Mouse (Mus musculus) midbrain, embryonic 11.5 days (tissue): ENCODE results near the gene Olfr924. TPM values are rescaled to one million over a fixed set of nuclear protein-coding genes. Genes with fewer than 3 reads are reported as not detected.

Experiments
- polyA plus RNA-seq: library from polyadenylated mRNA; unstranded; fragments of >200 nt; fragmentation: Nextera tagmentation; extraction: Ambion mirVana; gene quantifications from 2 replicates; pipeline ENCODE4 v1.2.1, GENCODE M21; 2014

Olfr924 gene
- polyA plus RNA-seq, 1 experiment from 2014 or later = not detected

Other genes starting within 250 kb of the Olfr924 start
- gene Olfr914, start 239.3 kb upstream of the Olfr924 start, polyA plus RNA-seq = not detected in 2 replicates
- gene Olfr916, start 184.6 kb upstream of the Olfr924 start, polyA plus RNA-seq = not detected in 2 replicates
- gene Olfr917, start 178.6 kb upstream of the Olfr924 start, polyA plus RNA-seq = not detected in 2 replicates
- gene Olfr918, start 169.8 kb upstream of the Olfr924 start, polyA plus RNA-seq = not detected in 2 replicates
- gene Olfr919, start 140.8 kb upstream of the Olfr924 start, polyA plus RNA-seq = not detected in 2 replicates
- 8.2 and 10.6 TPM in 2 replicates for gene Vwa5a, start 126.2 kb upstream of the Olfr924 start, polyA plus RNA-seq
- gene Olfr920, start 92.2 kb upstream of the Olfr924 start, polyA plus RNA-seq = not detected in 2 replicates
- gene Olfr921, start 71.4 kb upstream of the Olfr924 start, polyA plus RNA-seq = not detected in 2 replicates
- not detected in 2 replicates for gene Olfr922, start 29.8 kb upstream of the Olfr924 start, polyA plus RNA-seq
- not detected in 2 replicates for gene Olfr923, start 17.9 kb upstream of the Olfr924 start, polyA plus RNA-seq
- not detected in 2 replicates for gene Olfr26, start 10.6 kb downstream of the Olfr924 start, polyA plus RNA-seq
- gene Olfr926, start 32.7 kb downstream of the Olfr924 start, polyA plus RNA-seq = not detected in 2 replicates
- gene Olfr930, start 85.4 kb downstream of the Olfr924 start, polyA plus RNA-seq = not detected in 2 replicates
- gene Olfr933, start 127.9 kb downstream of the Olfr924 start, polyA plus RNA-seq = not detected in 2 replicates
- gene Olfr934, start 143.9 kb downstream of the Olfr924 start, polyA plus RNA-seq = not detected in 2 replicates
- gene Olfr935, start 155.2 kb downstream of the Olfr924 start, polyA plus RNA-seq = not detected in 2 replicates
- gene Olfr146, start 178.9 kb downstream of the Olfr924 start, polyA plus RNA-seq = not detected in 2 replicates
- not detected in 2 replicates for gene Olfr937, start 220.5 kb downstream of the Olfr924 start, polyA plus RNA-seq
- gene Olfr938, start 234.4 kb downstream of the Olfr924 start, polyA plus RNA-seq = not detected in 2 replicates